Mouse (Mus musculus): Measurements from ENCODE around the gene Cir1. TPM values are rescaled to one million over a fixed set of nuclear protein-coding genes. Genes with fewer than 3 reads are reported as not detected.

The Cir1 gene
- polyA plus RNA-seq, 1 experiment = 21.7 TPM

- Histone ChIP-seq H3K4me1 (ENCODE audit: control insufficient read depth, insufficient read depth, low read length) (peaks cover 11% of the 10 kb centered on the region), H3K4me3 (ENCODE audit: control insufficient read depth, low read depth, low read length) (no peak overlapping the region), H3K36me3 (ENCODE audit: control insufficient read depth, insufficient read depth, low read length) (no peaks in the 10 kb centered on the region), H3K27ac (ENCODE audit: control insufficient read depth, insufficient read depth, low read depth, low read length) (no peak overlapping the region), H3K27me3 (ENCODE audit: control insufficient read depth, insufficient read depth, low read length) (peaks cover 8% of the 10 kb centered on the region)
- TF ChIP-seq POLR2A (IDR thresholded peaks at IDR 0.05; ENCODE audit: control insufficient read depth, low read depth, low read length) (no peak), CTCF (IDR thresholded peaks at IDR 0.05; ENCODE audit: control insufficient read depth, insufficient read depth, insufficient replicate concordance, low read depth, low read length) (no peak)
Measured at GRCm38 (mm10) chr2:73281707-73282106, 30.8 kb downstream of the Cir1 start.

GRCm38 (mm10) chr2:73281048-73281661 is 31.3 kb downstream of the Cir1 start:
- Histone ChIP-seq H3K4me3 (ENCODE audit: control insufficient read depth, low read depth, low read length) (peak overlapping the region; percentile 20), H3K36me3 (ENCODE audit: control insufficient read depth, insufficient read depth, low read length) (no peaks in the 10 kb centered on the region), H3K27ac (ENCODE audit: control insufficient read depth, insufficient read depth, low read depth, low read length) (no peak overlapping the region), H3K27me3 (ENCODE audit: control insufficient read depth, insufficient read depth, low read length) (peaks cover 8% of the 10 kb centered on the region), H3K4me1 (ENCODE audit: control insufficient read depth, insufficient read depth, low read length) (peaks cover 11% of the 10 kb centered on the region)
- TF ChIP-seq POLR2A (IDR thresholded peaks at IDR 0.05; ENCODE audit: control insufficient read depth, low read depth, low read length) (no peak), CTCF (IDR thresholded peaks at IDR 0.05; ENCODE audit: control insufficient read depth, insufficient read depth, insufficient replicate concordance, low read depth, low read length) (no peak)

- no peaks in the 10 kb centered on the region for H3K36me3 ChIP-seq (ENCODE audit: control insufficient read depth, insufficient read depth, low read length)
- H3K27me3 ChIP-seq (ENCODE audit: control insufficient read depth, insufficient read depth, low read length) = peaks cover 8% of the 10 kb centered on the region
- peak overlapping the region; percentile 20 for H3K4me3 ChIP-seq (ENCODE audit: control insufficient read depth, low read depth, low read length)
- no peak overlapping the region for H3K27ac ChIP-seq (ENCODE audit: control insufficient read depth, insufficient read depth, low read depth, low read length)
- peaks cover 11% of the 10 kb centered on the region for H3K4me1 ChIP-seq (ENCODE audit: control insufficient read depth, insufficient read depth, low read length)
- no peak for TF ChIP-seq POLR2A (IDR thresholded peaks at IDR 0.05; ENCODE audit: control insufficient read depth, low read depth, low read length)
- no peak for TF ChIP-seq CTCF (IDR thresholded peaks at IDR 0.05; ENCODE audit: control insufficient read depth, insufficient read depth, insufficient replicate concordance, low read depth, low read length)
Measured at GRCm38 (mm10) chr2:73280356-73281047, 32.0 kb downstream of the Cir1 start.

- TF ChIP-seq CTCF (IDR thresholded peaks at IDR 0.05; ENCODE audit: control insufficient read depth, insufficient read depth, insufficient replicate concordance, low read depth, low read length) (no peak), POLR2A (IDR thresholded peaks at IDR 0.05; ENCODE audit: control insufficient read depth, low read depth, low read length) (no peak)
- H3K27ac ChIP-seq (ENCODE audit: control insufficient read depth, insufficient read depth, low read depth, low read length) = no peak overlapping the region
- H3K27me3 ChIP-seq (ENCODE audit: control insufficient read depth, insufficient read depth, low read length) = peaks cover 11% of the 10 kb centered on the region
- no peaks in the 10 kb centered on the region for H3K36me3 ChIP-seq (ENCODE audit: control insufficient read depth, insufficient read depth, low read length)
- H3K4me3 ChIP-seq (ENCODE audit: control insufficient read depth, low read depth, low read length) = no peak overlapping the region; the same call in 1 of the 2 replicates
- H3K4me1 ChIP-seq (ENCODE audit: control insufficient read depth, insufficient read depth, low read length) = peaks cover 14% of the 10 kb centered on the region
Measured at GRCm38 (mm10) chr2:73279271-73280038, 33.0 kb downstream of the Cir1 start.

- TF ChIP-seq POLR2A (IDR thresholded peaks at IDR 0.05; ENCODE audit: control insufficient read depth, low read depth, low read length) = no peak
- TF ChIP-seq CTCF (IDR thresholded peaks at IDR 0.05; ENCODE audit: control insufficient read depth, insufficient read depth, insufficient replicate concordance, low read depth, low read length) = no peak
- Histone ChIP-seq H3K4me3 (ENCODE audit: control insufficient read depth, low read depth, low read length) (no peak overlapping the region; the same call in 1 of the 2 replicates), H3K27me3 (ENCODE audit: control insufficient read depth, insufficient read depth, low read length) (peaks cover 13% of the 10 kb centered on the region), H3K27ac (ENCODE audit: control insufficient read depth, insufficient read depth, low read depth, low read length) (no peak overlapping the region), H3K36me3 (ENCODE audit: control insufficient read depth, insufficient read depth, low read length) (no peaks in the 10 kb centered on the region), H3K4me1 (ENCODE audit: control insufficient read depth, insufficient read depth, low read length) (peaks cover 20% of the 10 kb centered on the region)
Measured at GRCm38 (mm10) chr2:73278869-73279268, 33.6 kb downstream of the Cir1 start.

GRCm38 (mm10) chr2:73278131-73278854 is 34.2 kb downstream of the Cir1 start:
- H3K36me3 ChIP-seq (ENCODE audit: control insufficient read depth, insufficient read depth, low read length) = no peaks in the 10 kb centered on the region
- TF ChIP-seq CTCF (IDR thresholded peaks at IDR 0.05; ENCODE audit: control insufficient read depth, insufficient read depth, insufficient replicate concordance, low read depth, low read length) = peak; percentile 80; the same call in 1 of the 2 replicates
- TF ChIP-seq POLR2A (IDR thresholded peaks at IDR 0.05; ENCODE audit: control insufficient read depth, low read depth, low read length) = no peak
- no peak overlapping the region for H3K27ac ChIP-seq (ENCODE audit: control insufficient read depth, insufficient read depth, low read depth, low read length)
- peaks cover 20% of the 10 kb centered on the region for H3K4me1 ChIP-seq (ENCODE audit: control insufficient read depth, insufficient read depth, low read length)
- H3K4me3 ChIP-seq (ENCODE audit: control insufficient read depth, low read depth, low read length) = no peak overlapping the region
- peaks cover 13% of the 10 kb centered on the region for H3K27me3 ChIP-seq (ENCODE audit: control insufficient read depth, insufficient read depth, low read length)

All from testis, adult 2 months (tissue).